Mouse (Mus musculus): ENCODE measurements around the gene Tmed4.

GRCm38 (mm10) chr11:6252248-6252647 is 22.4 kb downstream of the Tmed4 start:
- no peak for TF ChIP-seq EP300 (IDR thresholded peaks at IDR 0.05)
- TF ChIP-seq CTCF (IDR thresholded peaks at IDR 0.05): no peak
